14 mouse cellular contexts compared by ENCODE assay signal in genomic region chr3:143584692-143585603, GRCm38 (mm10).
DNase-seq lines count a peak whose midpoint lies in the region; ATAC-seq lines count a peak whose summit lies in the region.
"Had no signal": no experiment of that assay in that cellular context is flagged by ENCODE, and none has a peak within 500 bp of the region (broad histone marks: within the 10 kb centered on the region; RNA-seq: fewer than 3 reads in every experiment).

No protein-coding gene starts in this region.

- no peaks in the 10 kb centered on the region for H3K36me3 ChIP-seq in liver, embryonic 11.5 days (ENCODE audit: control insufficient read depth, insufficient read depth, low read length)
- no peaks in the 10 kb centered on the region for H3K36me3 ChIP-seq in heart, embryonic 14.5 days (ENCODE audit: control insufficient read depth, insufficient read depth, low read length)
- H3K36me3 ChIP-seq in liver, embryonic 15.5 days (replicated peaks) = no peaks in the 10 kb centered on the region
- no peaks in the 10 kb centered on the region for H3K36me3 ChIP-seq in hindbrain, embryonic 10.5 days
- H3K36me3 ChIP-seq: kidney, embryonic 15.5 days; limb, embryonic 10.5 days; midbrain, embryonic 13.5 days had no signal

- no peak overlapping the region for H3K4me3 ChIP-seq in liver, embryonic 11.5 days (ENCODE audit: low read depth, low read length)
- H3K4me3 ChIP-seq in heart, embryonic 14.5 days (ENCODE audit: control insufficient read depth in 1 of 2, insufficient read depth in 1 of 2, low read depth in 1 of 2, low read length in 2 of 2) = no peak overlapping the region
- no peak overlapping the region for H3K4me3 ChIP-seq in liver, embryonic 15.5 days (replicated peaks)
- H3K4me3 ChIP-seq in hindbrain, embryonic 10.5 days = no peak overlapping the region
- H3K4me3 ChIP-seq: kidney, embryonic 15.5 days; limb, embryonic 10.5 days; midbrain, embryonic 13.5 days had no signal

- H3K9me3 ChIP-seq in liver, embryonic 11.5 days (ENCODE audit: control insufficient read depth, low read length) = no peaks in the 10 kb centered on the region
- H3K9me3 ChIP-seq in heart, embryonic 14.5 days (ENCODE audit: control insufficient read depth, low read length) = no peaks in the 10 kb centered on the region
- no peaks in the 10 kb centered on the region for H3K9me3 ChIP-seq in liver, embryonic 15.5 days (replicated peaks)
- H3K9me3 ChIP-seq in hindbrain, embryonic 10.5 days = no peaks in the 10 kb centered on the region
- H3K9me3 ChIP-seq: kidney, embryonic 15.5 days; limb, embryonic 10.5 days; midbrain, embryonic 13.5 days had no signal

- WGBS in liver, embryonic 11.5 days = 46% methylated on average over 6 of the region's 6 CpGs
- WGBS in heart, embryonic 14.5 days = 30% methylated on average over 6 of the region's 6 CpGs
- 26% methylated on average over 6 of the region's 6 CpGs for WGBS in liver, embryonic 15.5 days (ENCODE audit: insufficient replicate concordance)
- 87% methylated on average over 6 of the region's 6 CpGs for WGBS in hindbrain, embryonic 10.5 days

- no peaks in the 10 kb centered on the region for H3K27me3 ChIP-seq in liver, embryonic 11.5 days (replicated peaks; ENCODE audit: control insufficient read depth, insufficient read depth, low read length)
- H3K27me3 ChIP-seq in heart, embryonic 14.5 days (ENCODE audit: control insufficient read depth, insufficient read depth, low read length) = no peaks in the 10 kb centered on the region
- H3K27me3 ChIP-seq in liver, embryonic 15.5 days = no peaks in the 10 kb centered on the region
- no peaks in the 10 kb centered on the region for H3K27me3 ChIP-seq in hindbrain, embryonic 10.5 days (ENCODE audit: insufficient read depth, poor library complexity, severe bottlenecking)
- H3K27me3 ChIP-seq: kidney, embryonic 15.5 days; midbrain, embryonic 13.5 days had no signal

- H3K4me1 ChIP-seq in liver, embryonic 11.5 days (replicated peaks; ENCODE audit: control insufficient read depth, insufficient read depth, low read length) = no peaks in the 10 kb centered on the region
- peaks cover 0 to 4% of the 10 kb centered on the region in 2 experiments; a peak in 2 of 4 replicates for H3K4me1 ChIP-seq in heart, embryonic 14.5 days (ENCODE audit: control insufficient read depth in 2 of 2, insufficient read depth in 2 of 2, low read length in 2 of 2)
- H3K4me1 ChIP-seq in liver, embryonic 15.5 days (replicated peaks) = no peaks in the 10 kb centered on the region
- H3K4me1 ChIP-seq in hindbrain, embryonic 10.5 days (replicated peaks) = no peaks in the 10 kb centered on the region
- H3K4me1 ChIP-seq: kidney, embryonic 15.5 days; midbrain, embryonic 13.5 days had no signal

- ATAC-seq in liver, embryonic 11.5 days (replicated peaks; ENCODE audit: low FRiP score) = peak; percentile 80
- 0 out of 2 replicates have a peak, but pooled peaks have one; percentile 59 for ATAC-seq in heart, embryonic 14.5 days (ENCODE audit: insufficient number of reproducible peaks, insufficient read depth, low FRiP score, low read depth)
- ATAC-seq in liver, embryonic 15.5 days (ENCODE audit: insufficient read depth) = peak; percentile 52; the same call in 1 of the 2 replicates
- ATAC-seq: midbrain, embryonic 13.5 days had no signal

- no peak for DNase-seq in liver, embryonic 11.5 days (ENCODE audit: low spot score)
- no peak for DNase-seq in liver
- DNase-seq in c-Kit-positive CD71-negative TER-119-negative erythroid progenitor cells, embryonic 14.5 days (ENCODE audit: low read depth) = peak; percentile 5
- DNase-seq in kidney, postnatal 10 days = no peak
- DNase-seq in layer of hippocampus, postnatal 36 days = no peak
- DNase-seq in hindbrain, embryonic 10.5 days (ENCODE audit: low spot score) = no peak
- DNase-seq: cerebellum, postnatal 14 days; thymus, postnatal 14 days had no signal

- H3K4me2 ChIP-seq in liver, embryonic 11.5 days = no peak overlapping the region
- H3K4me2 ChIP-seq in heart, embryonic 14.5 days (ENCODE audit: low read length) = no peak overlapping the region
- H3K4me2 ChIP-seq in liver, embryonic 15.5 days = no peak overlapping the region
- H3K4me2 ChIP-seq: hindbrain, embryonic 14.5 days; kidney, embryonic 15.5 days; midbrain, embryonic 13.5 days had no signal

- no peak overlapping the region for H3K9ac ChIP-seq in liver, embryonic 11.5 days (ENCODE audit: low read depth, low read length)
- no peak overlapping the region for H3K9ac ChIP-seq in heart, embryonic 14.5 days (ENCODE audit: low read length)
- H3K9ac ChIP-seq in liver, embryonic 15.5 days = no peak overlapping the region
- H3K9ac ChIP-seq: hindbrain, embryonic 14.5 days; kidney, embryonic 15.5 days; midbrain, embryonic 13.5 days had no signal

- H3K27ac ChIP-seq in liver, embryonic 11.5 days (ENCODE audit: low read depth, low read length) = no peak overlapping the region; the same call in 1 of the 2 replicates
- peak overlapping the region in 1 of 2 experiments; percentile 36; a peak in 2 of 4 replicates for H3K27ac ChIP-seq in heart, embryonic 14.5 days (replicated peaks in 1 of 2; ENCODE audit: control insufficient read depth in 1 of 2, insufficient read depth in 1 of 2, low read depth in 2 of 2, low read length in 2 of 2)
- no peak overlapping the region for H3K27ac ChIP-seq in liver, embryonic 15.5 days (replicated peaks)
- no peak overlapping the region for H3K27ac ChIP-seq in hindbrain, embryonic 10.5 days
- H3K27ac ChIP-seq: hindbrain, embryonic 14.5 days; kidney, embryonic 15.5 days; limb, embryonic 10.5 days; midbrain, embryonic 13.5 days had no signal
